Mouse (Mus musculus) lung, postnatal 36 days (tissue): ENCODE results near the gene Rhcg.

ENCODE experiments used
- DNase-seq: peaks from one replicate; pipeline ENCODE4 v3.0.0; 2022; ENCODE audit warnings: mixed read lengths

Rhcg gene

GRCm38 (mm10) chr7:79548893-79549555, 68.4 kb downstream of the Rhcg start:
- no peak for DNase-seq

GRCm38 (mm10) chr7:79547092-79547491, 70.4 kb downstream of the Rhcg start:
- DNase-seq = peak; percentile 79

- no peak for DNase-seq
These were observed 72.4 kb downstream of the Rhcg start for GRCm38 (mm10) chr7:79545066-79545400.

GRCm38 (mm10) chr7:79544281-79545065, 73.0 kb downstream of the Rhcg start:
- DNase-seq = no peak
